Mouse (Mus musculus) retina, postnatal 1 day (tissue): ENCODE measurements around the gene Adprh.
"Not testable (repeated sequence)": the region's sequence is repeated elsewhere in the genome, so short reads cannot be mapped to it uniquely, and the experiment has no call there.

Experiments used
- DNase-seq: peaks from one replicate; pipeline ENCODE4 v3.0.0-alpha.2; 2012

Adprh gene

GRCm38 (mm10) chr16:38466089-38466488 lies 13.6 kb upstream of the Adprh start:
- no peak for DNase-seq

GRCm38 (mm10) chr16:38463305-38463704 lies 10.8 kb upstream of the Adprh start:
- DNase-seq, result peak; percentile 6

GRCm38 (mm10) chr16:38462161-38462560 lies 9.7 kb upstream of the Adprh start:
- DNase-seq, result no peak

GRCm38 (mm10) chr16:38461749-38462148 lies 9.2 kb upstream of the Adprh start:
- DNase-seq, result no peak

GRCm38 (mm10) chr16:38459990-38460389 lies 7.5 kb upstream of the Adprh start:
- no peak for DNase-seq

GRCm38 (mm10) chr16:38458600-38459280 lies 6.2 kb upstream of the Adprh start:
- no peak for DNase-seq

- DNase-seq, result no peak
Measured at GRCm38 (mm10) chr16:38456812-38457567, 4.5 kb upstream of the Adprh start.

- no peak for DNase-seq
Measured at GRCm38 (mm10) chr16:38455511-38456418, 3.3 kb upstream of the Adprh start, which contains the start of gene Cd80. Gene Cd80 (plus strand): TSS chr16:38455561.

- DNase-seq, result no peak
Measured at GRCm38 (mm10) chr16:38454533-38455254, 2.2 kb upstream of the Adprh start.

GRCm38 (mm10) chr16:38453952-38454351 lies 1.4 kb upstream of the Adprh start:
- DNase-seq, result no peak

- DNase-seq, result no peak
Measured at GRCm38 (mm10) chr16:38453203-38453553, 675 bp upstream of the Adprh start.

- DNase-seq, result peak; percentile 21
Measured at GRCm38 (mm10) chr16:38451421-38452205, 890 bp downstream of the Adprh start.

- DNase-seq, result no peak
Measured at GRCm38 (mm10) chr16:38450707-38451106, 1.8 kb downstream of the Adprh start.

- DNase-seq, result no peak
Measured at GRCm38 (mm10) chr16:38448458-38448857, 4.0 kb downstream of the Adprh start.

- DNase-seq, result no peak
Measured at GRCm38 (mm10) chr16:38447366-38447765, 5.1 kb downstream of the Adprh start.

- not testable (repeated sequence) for DNase-seq
Measured at GRCm38 (mm10) chr16:38446141-38446540, 6.4 kb downstream of the Adprh start.

GRCm38 (mm10) chr16:38445576-38445975 lies 6.9 kb downstream of the Adprh start:
- no peak for DNase-seq

GRCm38 (mm10) chr16:38445046-38445445 lies 7.5 kb downstream of the Adprh start:
- DNase-seq, result no peak

GRCm38 (mm10) chr16:38443721-38444464 lies 8.6 kb downstream of the Adprh start:
- no peak for DNase-seq

- DNase-seq, result no peak
Measured at GRCm38 (mm10) chr16:38442216-38442615, 10.3 kb downstream of the Adprh start.

- no peak for DNase-seq
Measured at GRCm38 (mm10) chr16:38441611-38442010, 10.9 kb downstream of the Adprh start.
